Mouse (Mus musculus): ENCODE measurements at regions not wholly inside any gene's neighbourhood (a gene's known extent, or its start where the extent isn't known, plus 50 kb on each side); places are given as distances from the start of the nearest gene placed in this dataset.

- Histone ChIP-seq H3K36me3 (ENCODE audit: control insufficient read depth, insufficient read depth, low read length, poor library complexity, severe bottlenecking) (no peaks in the 10 kb centered on the region), H3K4me1 (ENCODE audit: control insufficient read depth, insufficient read depth, low read length) (no peaks in the 10 kb centered on the region), H3K27ac (ENCODE audit: insufficient read depth, low read length) (no peak overlapping the region), H3K27me3 (ENCODE audit: control insufficient read depth, insufficient read depth, low read length, poor library complexity, severe bottlenecking) (no peaks in the 10 kb centered on the region), H3K4me3 (ENCODE audit: low read depth, low read length) (no peak overlapping the region), H3K9ac (ENCODE audit: low read depth, poor library complexity, severe bottlenecking) (no peak overlapping the region), H3K9me3 (replicated peaks; ENCODE audit: control insufficient read depth, insufficient read depth, low read length, poor library complexity, severe bottlenecking) (no peaks in the 10 kb centered on the region)
- no peak for TF ChIP-seq POLR2A (IDR thresholded peaks at IDR 0.05; ENCODE audit: insufficient read depth, low read length)
- no peak for TF ChIP-seq CTCF (IDR thresholded peaks at IDR 0.05; ENCODE audit: low read depth, low read length)
- TF ChIP-seq EP300 (IDR thresholded peaks at IDR 0.05; ENCODE audit: insufficient read depth, low read depth, low read length) = no peak
Measured at GRCm38 (mm10) chr15:93913462-93913861, 317.8 kb upstream of the Prickle1 start.

- no peak for TF ChIP-seq EP300 (IDR thresholded peaks at IDR 0.05; ENCODE audit: insufficient read depth, low read depth, low read length)
- no peak for TF ChIP-seq CTCF (IDR thresholded peaks at IDR 0.05; ENCODE audit: low read depth, low read length)
- TF ChIP-seq POLR2A (IDR thresholded peaks at IDR 0.05; ENCODE audit: insufficient read depth, low read length) = no peak
- Histone ChIP-seq H3K27ac (ENCODE audit: insufficient read depth, low read length) (no peak overlapping the region), H3K9ac (ENCODE audit: low read depth, poor library complexity, severe bottlenecking) (no peak overlapping the region), H3K4me3 (ENCODE audit: low read depth, low read length) (no peak overlapping the region), H3K4me1 (ENCODE audit: control insufficient read depth, insufficient read depth, low read length) (no peaks in the 10 kb centered on the region), H3K36me3 (ENCODE audit: control insufficient read depth, insufficient read depth, low read length, poor library complexity, severe bottlenecking) (no peaks in the 10 kb centered on the region), H3K27me3 (ENCODE audit: control insufficient read depth, insufficient read depth, low read length, poor library complexity, severe bottlenecking) (no peaks in the 10 kb centered on the region), H3K9me3 (replicated peaks; ENCODE audit: control insufficient read depth, insufficient read depth, low read length, poor library complexity, severe bottlenecking) (no peaks in the 10 kb centered on the region)
Measured at GRCm38 (mm10) chr15:93913041-93913440, 317.4 kb upstream of the Prickle1 start.

- Histone ChIP-seq H3K27ac (ENCODE audit: insufficient read depth, low read length) (no peak overlapping the region), H3K4me3 (ENCODE audit: low read depth, low read length) (no peak overlapping the region), H3K4me1 (ENCODE audit: control insufficient read depth, insufficient read depth, low read length) (no peaks in the 10 kb centered on the region), H3K36me3 (ENCODE audit: control insufficient read depth, insufficient read depth, low read length, poor library complexity, severe bottlenecking) (no peaks in the 10 kb centered on the region), H3K9ac (ENCODE audit: low read depth, poor library complexity, severe bottlenecking) (no peak overlapping the region), H3K27me3 (ENCODE audit: control insufficient read depth, insufficient read depth, low read length, poor library complexity, severe bottlenecking) (no peaks in the 10 kb centered on the region), H3K9me3 (replicated peaks; ENCODE audit: control insufficient read depth, insufficient read depth, low read length, poor library complexity, severe bottlenecking) (no peaks in the 10 kb centered on the region)
- no peak for TF ChIP-seq EP300 (IDR thresholded peaks at IDR 0.05; ENCODE audit: insufficient read depth, low read depth, low read length)
- TF ChIP-seq POLR2A (IDR thresholded peaks at IDR 0.05; ENCODE audit: insufficient read depth, low read length) = no peak
- no peak for TF ChIP-seq CTCF (IDR thresholded peaks at IDR 0.05; ENCODE audit: low read depth, low read length)
Measured at GRCm38 (mm10) chr15:93910981-93911431, 315.3 kb upstream of the Prickle1 start.

DNA sequence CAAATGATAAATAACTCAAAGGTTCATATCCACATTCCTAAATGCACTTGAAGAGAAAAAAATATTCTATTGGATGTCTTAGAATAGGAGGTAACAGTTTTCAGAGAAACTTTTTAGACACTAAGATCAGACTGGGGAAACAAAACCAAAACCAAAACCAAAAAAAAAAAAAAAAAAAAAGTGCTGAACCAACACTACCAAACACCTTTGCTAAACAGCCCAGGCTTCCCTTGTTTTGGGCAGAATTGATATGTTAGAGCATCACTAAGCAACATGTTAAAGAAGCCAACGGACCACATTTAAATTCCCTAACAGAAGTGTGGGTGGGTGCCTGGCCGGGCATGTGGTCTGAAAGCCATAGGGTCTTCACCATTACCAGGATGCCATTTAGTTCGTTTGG, 314.5 kb upstream of the Prickle1 start:
- TF ChIP-seq CTCF (IDR thresholded peaks at IDR 0.05; ENCODE audit: low read depth, low read length) = no peak
- Histone ChIP-seq H3K27me3 (ENCODE audit: control insufficient read depth, insufficient read depth, low read length, poor library complexity, severe bottlenecking) (no peaks in the 10 kb centered on the region), H3K9me3 (replicated peaks; ENCODE audit: control insufficient read depth, insufficient read depth, low read length, poor library complexity, severe bottlenecking) (no peaks in the 10 kb centered on the region), H3K9ac (ENCODE audit: low read depth, poor library complexity, severe bottlenecking) (no peak overlapping the region), H3K4me1 (ENCODE audit: control insufficient read depth, insufficient read depth, low read length) (no peaks in the 10 kb centered on the region), H3K4me3 (ENCODE audit: low read depth, low read length) (no peak overlapping the region), H3K36me3 (ENCODE audit: control insufficient read depth, insufficient read depth, low read length, poor library complexity, severe bottlenecking) (no peaks in the 10 kb centered on the region), H3K27ac (ENCODE audit: insufficient read depth, low read length) (no peak overlapping the region)

GRCm38 (mm10) chr15:93903671-93904603, 308.2 kb upstream of the Prickle1 start:
- TF ChIP-seq POLR2A (IDR thresholded peaks at IDR 0.05; ENCODE audit: insufficient read depth, low read length) (no peak), EP300 (IDR thresholded peaks at IDR 0.05; ENCODE audit: insufficient read depth, low read depth, low read length) (no peak), CTCF (IDR thresholded peaks at IDR 0.05; ENCODE audit: low read depth, low read length) (no peak)
- Histone ChIP-seq H3K27ac (ENCODE audit: insufficient read depth, low read length) (no peak overlapping the region), H3K4me3 (ENCODE audit: low read depth, low read length) (no peak overlapping the region)

DNA sequence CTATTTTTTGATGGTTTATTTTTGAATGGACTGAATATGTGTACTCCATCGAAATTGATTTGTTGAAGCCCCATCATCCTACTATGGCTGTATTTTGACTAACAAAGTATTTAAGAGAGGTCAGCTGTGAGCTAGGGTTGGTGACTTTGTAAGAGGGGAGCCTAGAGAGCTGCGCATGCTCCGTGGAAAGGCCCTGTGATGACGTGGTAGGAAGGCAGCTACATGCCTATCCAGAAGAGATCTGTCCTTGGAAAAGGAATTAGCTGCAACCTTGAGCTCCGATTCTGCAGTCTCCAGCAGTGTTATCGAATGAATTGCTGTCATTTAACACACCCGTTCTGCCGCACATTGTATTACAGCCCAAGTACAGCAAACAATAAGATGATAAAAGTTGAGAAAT, 287.1 kb upstream of the Prickle1 start:
- Histone ChIP-seq H3K9ac (ENCODE audit: low read depth, poor library complexity, severe bottlenecking) (no peak overlapping the region), H3K27me3 (ENCODE audit: control insufficient read depth, insufficient read depth, low read length, poor library complexity, severe bottlenecking) (no peaks in the 10 kb centered on the region; the same call in 1 of the 2 replicates), H3K36me3 (ENCODE audit: control insufficient read depth, insufficient read depth, low read length, poor library complexity, severe bottlenecking) (no peaks in the 10 kb centered on the region)

More at GRCm38 (mm10) chr15:93903671-93904603, 308.2 kb upstream of the Prickle1 start:
- H3K4me1 ChIP-seq (ENCODE audit: control insufficient read depth, insufficient read depth, low read length) = no peaks in the 10 kb centered on the region
- no peaks in the 10 kb centered on the region for H3K9me3 ChIP-seq (replicated peaks; ENCODE audit: control insufficient read depth, insufficient read depth, low read length, poor library complexity, severe bottlenecking)
- H3K27me3 ChIP-seq (ENCODE audit: control insufficient read depth, insufficient read depth, low read length, poor library complexity, severe bottlenecking) = no peaks in the 10 kb centered on the region
- H3K9ac ChIP-seq (ENCODE audit: low read depth, poor library complexity, severe bottlenecking) = no peak overlapping the region
- H3K36me3 ChIP-seq (ENCODE audit: control insufficient read depth, insufficient read depth, low read length, poor library complexity, severe bottlenecking) = no peaks in the 10 kb centered on the region

More for the DNA sequence above, 287.1 kb upstream of the Prickle1 start:
- TF ChIP-seq EP300 (IDR thresholded peaks at IDR 0.05; ENCODE audit: insufficient read depth, low read depth, low read length) = no peak
- TF ChIP-seq POLR2A (IDR thresholded peaks at IDR 0.05; ENCODE audit: insufficient read depth, low read length) = no peak
- no peak for TF ChIP-seq CTCF (IDR thresholded peaks at IDR 0.05; ENCODE audit: low read depth, low read length)
- Histone ChIP-seq H3K9me3 (replicated peaks; ENCODE audit: control insufficient read depth, insufficient read depth, low read length, poor library complexity, severe bottlenecking) (no peaks in the 10 kb centered on the region), H3K4me1 (ENCODE audit: control insufficient read depth, insufficient read depth, low read length) (no peaks in the 10 kb centered on the region), H3K4me3 (ENCODE audit: low read depth, low read length) (no peak overlapping the region), H3K27ac (ENCODE audit: insufficient read depth, low read length) (no peak overlapping the region)
